Mouse (Mus musculus) cerebellum, adult (tissue): ENCODE measurements around the gene Wdcp.
"Not testable (repeated sequence)": the region's sequence is repeated elsewhere in the genome, so short reads cannot be mapped to it uniquely, and the experiment has no call there.

ENCODE experiments used
- ATAC-seq: cut with Nextera tagmentation; 2 replicates; pipeline ENCODE4 v1.9.2; 2017; ENCODE audit warnings: mild to moderate bottlenecking, moderate library complexity, mixed read lengths; ENCODE audit not compliant: insufficient number of reproducible peaks, low FRiP score, low TSS enrichment

Gene Wdcp

GRCm38 (mm10) chr12:4864338-4864690, 21.2 kb downstream of the Wdcp start:
- no peak for ATAC-seq

GRCm38 (mm10) chr12:4868924-4869323, 25.8 kb downstream of the Wdcp start:
- ATAC-seq: no peak

- no peak for ATAC-seq
Measured at GRCm38 (mm10) chr12:4871260-4871659, 28.2 kb downstream of the Wdcp start.

GRCm38 (mm10) chr12:4872273-4872672, 29.2 kb downstream of the Wdcp start:
- no peak for ATAC-seq

GRCm38 (mm10) chr12:4872983-4873477, 29.9 kb downstream of the Wdcp start:
- no peak for ATAC-seq

GRCm38 (mm10) chr12:4873531-4873930, 30.4 kb downstream of the Wdcp start:
- no peak for ATAC-seq

GRCm38 (mm10) chr12:4874161-4874927, 31.2 kb downstream of the Wdcp start, which contains the start of gene Mfsd2b:
Gene Mfsd2b, minus strand, starts transcription at chr12:4874359.
- ATAC-seq: peak; percentile 41; the same call in 1 of the 2 replicates

- ATAC-seq: no peak
Measured at GRCm38 (mm10) chr12:4875623-4876022, 32.5 kb downstream of the Wdcp start.

- ATAC-seq: no peak
Measured at GRCm38 (mm10) chr12:4878296-4878783, 35.2 kb downstream of the Wdcp start.

GRCm38 (mm10) chr12:4879048-4879447, 35.9 kb downstream of the Wdcp start:
- no peak for ATAC-seq

- no peak for ATAC-seq
Measured at GRCm38 (mm10) chr12:4882086-4882485, 39.0 kb downstream of the Wdcp start.

- ATAC-seq: no peak
Measured at GRCm38 (mm10) chr12:4885062-4885461, 42.0 kb downstream of the Wdcp start.

- not testable (repeated sequence) for ATAC-seq
Measured at GRCm38 (mm10) chr12:4886581-4886980, 43.5 kb downstream of the Wdcp start.

- ATAC-seq: no peak
Measured at GRCm38 (mm10) chr12:4888739-4889138, 45.6 kb downstream of the Wdcp start.

- no peak for ATAC-seq
Measured at GRCm38 (mm10) chr12:4889251-4889650, 46.1 kb downstream of the Wdcp start.

- ATAC-seq: no peak
Measured at GRCm38 (mm10) chr12:4889891-4890290, 46.8 kb downstream of the Wdcp start.

GRCm38 (mm10) chr12:4898024-4898423, 54.9 kb downstream of the Wdcp start:
- no peak for ATAC-seq

- no peak for ATAC-seq
Measured at GRCm38 (mm10) chr12:4905946-4906345, 62.8 kb downstream of the Wdcp start.

- ATAC-seq: no peak
Measured at GRCm38 (mm10) chr12:4906476-4906875, 63.4 kb downstream of the Wdcp start.

- peak; percentile 88 for ATAC-seq
Measured at GRCm38 (mm10) chr12:4906951-4907906, 64.1 kb downstream of the Wdcp start, which contains the start of gene Ubxn2a. Gene Ubxn2a, minus strand, starts transcription at chr12:4907705.

GRCm38 (mm10) chr12:4908391-4908790, 65.3 kb downstream of the Wdcp start:
- no peak for ATAC-seq
